Mouse (Mus musculus) cerebellum, adult 2 months (tissue): Measurements from ENCODE around the gene Ifna2.

ENCODE experiments used
- CTCF ChIP-seq: fragments of 200-500 bp; IDR thresholded peaks from 2 replicates; pipeline ENCODE4 v1.5.1; 2011; ENCODE audit warnings: low read depth, mild to moderate bottlenecking, control low read depth, low read length, moderate library complexity, borderline replicate concordance; ENCODE audit not compliant: insufficient read depth
- POLR2A ChIP-seq: fragments of 200-500 bp; IDR thresholded peaks from 2 replicates; pipeline ENCODE4 v1.6.1; 2011; ENCODE audit warnings: low read length, control low read depth, borderline replicate concordance; ENCODE audit not compliant: insufficient read depth

- TF ChIP-seq CTCF = no peak
- TF ChIP-seq POLR2A = no peak
Observed at GRCm38 (mm10) chr4:88655461-88655860, 28.3 kb downstream of the Ifna2 start.
